Mouse (Mus musculus) cerebellum, postnatal 4 days (tissue): ENCODE measurements around the gene Nav1.

Experiments used
- DNase-seq, 2 experiments: peaks; one replicate each; pipeline ENCODE4 v3.0.0; 2022; ENCODE audit warnings: low spot score in 2 of 2, mixed read lengths in 1 of 2

Gene Nav1

DNA sequence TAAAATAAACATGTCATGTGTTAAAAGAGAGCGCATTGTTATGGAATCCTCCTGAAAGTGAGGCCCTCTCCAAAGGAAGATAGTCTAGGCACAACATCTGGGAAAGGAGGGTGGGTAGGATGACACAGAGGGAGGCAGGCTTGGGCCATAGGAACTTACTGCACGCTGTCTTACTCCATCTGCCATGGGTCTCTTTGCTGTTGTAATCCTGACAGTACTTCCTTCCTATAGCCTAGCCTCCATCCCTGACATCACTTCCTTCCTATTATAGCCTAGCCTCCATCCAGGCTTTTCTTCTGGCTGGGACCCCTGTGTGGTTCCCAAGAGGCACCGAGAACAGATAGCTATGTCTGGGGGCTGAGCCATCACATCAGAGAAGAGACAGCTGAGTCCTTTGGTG is 10.2 kb upstream of the Nav1 start:
- no peak for DNase-seq

DNA sequence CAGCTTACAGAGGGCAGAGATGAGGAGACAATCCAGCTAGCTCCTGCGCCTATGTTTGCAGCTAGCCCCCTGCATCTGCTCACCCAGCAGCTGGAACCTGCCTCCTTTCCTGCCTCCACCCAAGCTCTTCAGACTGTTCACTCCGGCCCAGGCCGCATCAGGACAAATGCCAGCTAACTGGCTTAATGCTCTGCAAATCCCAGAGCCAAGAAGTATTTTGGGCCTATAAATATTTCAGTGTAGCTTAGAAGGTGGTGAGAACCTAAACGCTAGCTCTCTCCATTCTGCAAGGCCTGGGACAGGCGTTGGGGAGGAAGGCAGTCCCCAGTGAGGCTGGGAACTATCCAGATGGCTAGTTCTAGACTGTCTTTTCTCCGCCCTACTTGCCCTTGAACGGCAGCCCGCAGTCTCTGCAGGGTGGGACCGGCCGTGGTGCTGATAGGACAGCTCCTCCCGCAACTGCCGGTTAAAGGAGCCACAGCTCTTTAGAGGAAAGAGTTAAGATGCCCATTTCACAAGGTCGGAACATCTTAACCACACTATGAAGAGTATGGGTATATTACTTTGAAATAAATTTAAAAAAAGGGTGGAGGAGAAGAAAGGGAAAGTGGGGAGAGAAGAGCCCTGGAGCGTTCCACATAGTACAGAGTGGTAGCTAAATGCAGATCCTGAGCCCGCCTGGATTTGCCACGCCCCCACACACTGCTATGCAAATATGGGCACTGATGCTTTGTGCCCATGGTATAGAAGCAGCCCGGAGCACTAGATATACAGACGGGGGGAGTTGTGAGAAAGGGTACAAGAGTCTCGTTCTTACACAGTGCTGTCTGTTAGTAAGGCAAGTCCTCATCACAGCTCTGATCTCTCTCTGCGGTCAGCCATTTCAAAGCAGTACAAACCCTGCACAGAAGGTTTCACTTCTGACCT is 8.9 kb upstream of the Nav1 start:
- DNase-seq = peak in 1 of 2 experiments; percentile 70

- DNase-seq = no peak
Measured at GRCm38 (mm10) chr1:135609621-135610020, 2.5 kb upstream of the Nav1 start.

GRCm38 (mm10) chr1:135606355-135607015 is 610 bp downstream of the Nav1 start:
- DNase-seq = no peak

DNA sequence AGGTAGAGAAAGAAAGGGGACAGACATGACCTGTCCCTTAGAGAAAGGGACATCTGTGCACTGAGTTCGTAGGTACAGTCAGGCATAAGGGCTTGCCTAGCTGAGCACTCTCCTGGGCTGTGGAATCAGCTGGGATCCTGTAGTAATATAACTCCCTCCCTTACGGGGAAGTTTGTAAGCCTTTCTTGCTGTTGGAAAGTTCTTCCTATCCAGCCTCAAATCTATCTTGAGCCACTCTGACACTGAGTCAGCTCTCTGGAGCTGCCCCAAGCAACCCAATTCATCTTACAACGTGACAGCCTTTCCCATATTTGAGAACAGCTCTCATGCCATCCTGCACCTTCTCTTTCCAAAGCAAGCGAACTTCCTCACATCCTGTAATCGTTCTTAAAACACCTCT is 1.6 kb downstream of the Nav1 start:
- DNase-seq = no peak

GRCm38 (mm10) chr1:135604361-135605052 is 2.6 kb downstream of the Nav1 start:
- peak in 1 of 2 experiments; percentile 64 for DNase-seq

- DNase-seq = no peak
Measured at GRCm38 (mm10) chr1:135603121-135603870, 3.8 kb downstream of the Nav1 start.

GRCm38 (mm10) chr1:135600023-135601005 is 6.8 kb downstream of the Nav1 start:
- no peak for DNase-seq

- no peak for DNase-seq
Measured at GRCm38 (mm10) chr1:135598251-135598879, 8.7 kb downstream of the Nav1 start.

GRCm38 (mm10) chr1:135594279-135594903 is 12.7 kb downstream of the Nav1 start:
- no peak for DNase-seq

DNA sequence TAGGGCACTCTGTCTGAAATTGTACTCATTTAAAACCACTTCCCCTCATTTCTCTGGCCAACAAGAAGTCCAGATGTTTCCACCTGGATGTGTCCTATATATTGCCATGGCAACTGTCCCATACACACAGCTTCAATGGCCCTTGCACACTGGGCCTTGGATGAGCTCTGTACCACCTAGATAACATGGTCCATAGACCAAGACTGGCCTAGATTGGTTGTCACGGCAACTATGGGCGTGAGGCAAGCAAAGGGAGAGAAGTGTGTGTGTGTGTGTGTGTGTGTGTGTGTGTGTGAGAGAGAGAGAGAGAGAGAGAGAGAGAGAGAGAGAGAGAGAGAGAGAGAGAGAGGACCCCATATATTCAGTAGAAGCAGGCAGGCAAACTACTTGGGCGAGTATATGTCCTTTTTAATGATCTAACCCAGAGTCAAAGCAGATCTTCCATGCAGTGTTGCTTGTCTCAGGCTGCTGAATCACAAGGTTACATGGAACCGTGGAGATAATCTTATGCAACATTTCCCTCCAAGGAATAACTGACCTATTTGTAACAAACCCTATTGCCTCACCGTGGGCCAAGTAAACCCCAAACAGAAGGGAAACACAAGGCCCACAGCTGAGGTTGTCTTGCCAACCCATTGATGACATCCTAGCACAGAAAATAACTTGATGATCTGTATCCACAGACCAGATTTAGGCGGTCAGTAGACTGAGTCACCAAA is 13.4 kb downstream of the Nav1 start:
- no peak for DNase-seq

GRCm38 (mm10) chr1:135590776-135591175 is 16.3 kb downstream of the Nav1 start:
- DNase-seq = no peak

DNA sequence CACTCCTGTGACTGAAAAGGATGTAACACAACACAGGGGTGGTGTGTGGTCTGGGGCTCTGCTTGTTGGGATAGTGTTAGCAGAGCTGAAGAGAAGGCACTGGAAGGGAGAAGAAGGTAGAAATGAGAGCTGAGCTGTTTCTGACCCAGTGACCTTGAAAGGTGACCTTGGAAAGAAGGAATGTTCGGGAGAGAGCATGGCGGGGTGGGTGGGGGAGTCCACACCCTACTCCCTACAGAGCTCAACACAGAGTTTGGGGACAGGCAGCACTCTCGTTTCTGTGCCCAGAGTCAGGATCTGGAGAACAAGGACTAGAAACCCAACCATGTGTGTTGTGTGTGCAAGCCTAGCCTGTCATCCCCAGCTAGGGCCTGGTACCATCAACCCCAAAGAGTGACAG is 18.1 kb downstream of the Nav1 start:
- DNase-seq = no peak

DNA sequence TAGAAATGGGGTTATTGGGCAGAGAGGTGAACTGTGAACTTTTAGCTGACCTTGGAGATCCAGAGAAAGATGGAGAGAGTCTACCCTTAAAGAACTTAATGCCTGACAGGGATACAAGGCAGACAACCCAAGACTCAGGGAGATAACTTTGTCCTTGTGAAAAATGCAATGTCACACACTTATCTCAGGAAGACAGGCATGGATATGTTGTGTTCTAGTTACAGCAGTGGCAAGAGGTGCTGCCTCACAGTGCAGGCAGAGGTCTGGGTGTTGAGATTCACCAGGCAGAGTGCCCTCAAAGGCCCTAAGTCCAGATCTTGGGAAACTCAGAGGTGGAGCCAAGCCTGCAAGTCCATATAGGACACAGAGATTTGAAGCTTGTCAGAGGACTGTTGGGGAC is 20.2 kb downstream of the Nav1 start:
- DNase-seq = no peak

DNA sequence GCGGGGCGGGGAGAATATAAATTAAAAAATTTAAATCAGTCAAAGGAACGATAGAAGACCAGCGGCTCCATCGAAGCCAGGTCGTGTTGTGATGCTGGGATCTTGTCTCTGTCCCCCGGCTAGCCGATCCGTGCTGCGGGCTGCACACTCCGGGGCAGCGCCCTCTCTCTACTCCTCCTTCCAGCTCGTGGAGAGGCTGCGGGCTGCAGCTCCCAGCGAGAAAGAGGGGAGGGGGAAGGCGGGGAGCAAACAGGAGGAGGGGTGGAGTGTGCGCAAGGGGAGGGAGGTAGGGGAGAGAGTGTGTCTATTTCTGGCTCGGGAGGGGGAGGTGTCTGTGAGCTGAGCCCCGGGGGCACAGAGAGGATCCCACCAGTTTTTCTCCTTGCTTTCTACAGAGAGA is 21.5 kb downstream of the Nav1 start:
- DNase-seq = peak; percentile 44 to 52

GRCm38 (mm10) chr1:135584587-135585541 is 22.2 kb downstream of the Nav1 start:
- peak; percentile 37 to 65 for DNase-seq

GRCm38 (mm10) chr1:135583678-135584515 is 23.2 kb downstream of the Nav1 start:
- no peak for DNase-seq
